ENCODE assay signal across 24 mouse cellular contexts in genomic region chr15:98225610-98226009, GRCm38 (mm10). TPM values are rescaled to one million over a fixed set of nuclear protein-coding genes. Genes with fewer than 3 reads are reported as not detected.
A peak's percentile ranks its signal among the peaks of the same experiment; 100 is the strongest.
DNase-seq lines count a peak whose midpoint lies in the region; ATAC-seq lines count a peak whose summit lies in the region.
"Had no signal": no experiment of that assay in that cellular context is flagged by ENCODE, and none has a peak within 500 bp of the region (broad histone marks: within the 10 kb centered on the region; RNA-seq: fewer than 3 reads in every experiment).

No protein-coding gene starts in this region.

- no peak overlapping the region for H3K27ac ChIP-seq in forebrain, embryonic 10.5 days
- H3K27ac ChIP-seq in forebrain, embryonic 14.5 days (ENCODE audit: low read depth, low read length): no peak overlapping the region
- H3K27ac ChIP-seq: embryonic facial prominence, embryonic 15.5 days; forebrain, embryonic 15.5 days; hindbrain, embryonic 15.5 days; limb, embryonic 12.5 days; liver, embryonic 14.5 days had no signal

- no peaks in the 10 kb centered on the region for H3K27me3 ChIP-seq in forebrain, embryonic 10.5 days (ENCODE audit: poor library complexity, severe bottlenecking)
- H3K27me3 ChIP-seq in forebrain, embryonic 14.5 days (replicated peaks; ENCODE audit: control insufficient read depth, insufficient read depth, low read length): no peaks in the 10 kb centered on the region
- peaks cover 19% of the 10 kb centered on the region for H3K27me3 ChIP-seq in megakaryocyte, embryonic 14.5 days (replicated peaks)
- H3K27me3 ChIP-seq: embryonic facial prominence, embryonic 15.5 days; forebrain, embryonic 15.5 days; hindbrain, embryonic 15.5 days; limb, embryonic 12.5 days had no signal

- H3K4me1 ChIP-seq in forebrain, embryonic 10.5 days: 0 out of 2 replicates have a peak, but pooled peaks cover 4% of the 10 kb centered on the region
- H3K4me1 ChIP-seq in forebrain, embryonic 14.5 days (ENCODE audit: control insufficient read depth, insufficient read depth, low read length): no peaks in the 10 kb centered on the region
- H3K4me1 ChIP-seq in megakaryocyte, embryonic 14.5 days: no peaks in the 10 kb centered on the region
- H3K4me1 ChIP-seq: embryonic facial prominence, embryonic 15.5 days; forebrain, embryonic 15.5 days; hindbrain, embryonic 15.5 days; limb, embryonic 12.5 days had no signal

- H3K36me3 ChIP-seq in forebrain, embryonic 10.5 days (replicated peaks): no peaks in the 10 kb centered on the region
- no peaks in the 10 kb centered on the region for H3K36me3 ChIP-seq in forebrain, embryonic 14.5 days (ENCODE audit: control insufficient read depth, insufficient read depth, low read length)
- no peaks in the 10 kb centered on the region for H3K36me3 ChIP-seq in megakaryocyte, embryonic 14.5 days (replicated peaks; ENCODE audit: low read length)
- H3K36me3 ChIP-seq: embryonic facial prominence, embryonic 15.5 days; forebrain, embryonic 15.5 days; G1E; hindbrain, embryonic 15.5 days; limb, embryonic 12.5 days had no signal

- DNase-seq in forebrain, embryonic 10.5 days (ENCODE audit: extremely low spot score, low spot score): no peak
- DNase-seq in forebrain, embryonic 14.5 days (ENCODE audit: low spot score): no peak
- DNase-seq in ES-CJ7 (ENCODE audit: low read depth, low spot score): peak; percentile 32
- DNase-seq in embryo, embryonic 9.5 days (ENCODE audit: extremely low spot score): peak; percentile 10
- DNase-seq in thymus, postnatal 10 days (ENCODE audit: low spot score in 2 of 2): no peak
- no peak for DNase-seq in cerebellum, adult 18-20 months
- DNase-seq: adrenal gland, postnatal 14 days; cerebellum, postnatal 25 days; heart, adult 11 months; kidney, adult 8-10 months; layer of hippocampus, postnatal 36 days had no signal

- peak overlapping the region; percentile 21; the same call in 1 of the 2 replicates for H3K4me3 ChIP-seq in forebrain, embryonic 10.5 days
- no peak overlapping the region for H3K4me3 ChIP-seq in forebrain, embryonic 14.5 days (ENCODE audit: low read depth, low read length)
- peak overlapping the region; percentile 5 for H3K4me3 ChIP-seq in megakaryocyte, embryonic 14.5 days (replicated peaks)
- H3K4me3 ChIP-seq: embryonic facial prominence, embryonic 15.5 days; forebrain, embryonic 15.5 days; hindbrain, embryonic 15.5 days; limb, embryonic 12.5 days had no signal

- no peaks in the 10 kb centered on the region for H3K9me3 ChIP-seq in forebrain, embryonic 10.5 days
- H3K9me3 ChIP-seq in forebrain, embryonic 14.5 days (replicated peaks; ENCODE audit: control insufficient read depth, low read length): no peaks in the 10 kb centered on the region
- H3K9me3 ChIP-seq in megakaryocyte, embryonic 14.5 days: no peaks in the 10 kb centered on the region
- H3K9me3 ChIP-seq: embryonic facial prominence, embryonic 15.5 days; forebrain, embryonic 15.5 days; hindbrain, embryonic 15.5 days; limb, embryonic 12.5 days had no signal

- H3K4me2 ChIP-seq in forebrain, embryonic 14.5 days (ENCODE audit: low read length): no peak overlapping the region
- H3K4me2 ChIP-seq: embryonic facial prominence, embryonic 15.5 days; forebrain, embryonic 15.5 days; hindbrain, embryonic 15.5 days; limb, embryonic 12.5 days had no signal

- no peak overlapping the region for H3K9ac ChIP-seq in forebrain, embryonic 14.5 days (ENCODE audit: low read length)
- H3K9ac ChIP-seq: embryonic facial prominence, embryonic 15.5 days; forebrain, embryonic 15.5 days; hindbrain, embryonic 15.5 days; limb, embryonic 12.5 days; liver, embryonic 14.5 days had no signal

- no peak for ATAC-seq in forebrain, embryonic 14.5 days
- ATAC-seq in megakaryocyte, adult 5-6 weeks (ENCODE audit: poor library complexity, severe bottlenecking): no peak
- ATAC-seq: forebrain, embryonic 15.5 days had no signal

- 46% methylated on average over 16 of the region's 16 CpGs for WGBS in forebrain, embryonic 10.5 days
- WGBS in forebrain, embryonic 14.5 days: 46% methylated on average over 16 of the region's 16 CpGs

RNA-seq across cellular contexts. Expression of gene Olfr287, which starts 4.8 kb away (rescaled TPM):
- not detected in 2 replicates for polyA plus RNA-seq in forebrain, embryonic 10.5 days (2016; fragmentation: Nextera tagmentation; extraction: Ambion mirVana)
- polyA plus RNA-seq in forebrain, embryonic 14.5 days (2014; fragmentation: Nextera tagmentation; extraction: Ambion mirVana): not detected in 2 replicates
- not detected in 2 replicates for polyA plus RNA-seq in megakaryocyte, embryonic 14.5 days (2012; ENCODE audit: insufficient read depth, low replicate concordance)
- total RNA-seq in megakaryocyte, adult 5-6 weeks (2015): not detected in 2 replicates
- not detected in 2 replicates for total RNA-seq in megakaryocyte, adult 5-6 weeks (2017)
- total RNA-seq: adrenal gland, postnatal 14 days; G1E; gastrocnemius, adult 18-20 months; monocyte, adult 5-6 weeks had no signal
- polyA plus RNA-seq: embryonic facial prominence, embryonic 15.5 days; forebrain, embryonic 15.5 days; G1E; heart, embryonic 14.5 days; limb, embryonic 12.5 days; liver, embryonic 14.5 days; spleen, adult 2 months; stomach, embryonic 16.5 days had no signal

RNA-seq across cellular contexts. Expression of gene Gm44579, which starts 4.8 kb away (rescaled TPM):
- not detected in 2 replicates for polyA plus RNA-seq in forebrain, embryonic 10.5 days (2016; fragmentation: Nextera tagmentation; extraction: Ambion mirVana)
- polyA plus RNA-seq in forebrain, embryonic 14.5 days (2014; fragmentation: Nextera tagmentation; extraction: Ambion mirVana): not detected in 2 replicates
- polyA plus RNA-seq in megakaryocyte, embryonic 14.5 days (2012; ENCODE audit: insufficient read depth, low replicate concordance): not detected in 2 replicates
- not detected in 2 replicates for total RNA-seq in megakaryocyte, adult 5-6 weeks (2015)
- total RNA-seq in megakaryocyte, adult 5-6 weeks (2017): not detected in 2 replicates
- total RNA-seq: adrenal gland, postnatal 14 days; gastrocnemius, adult 18-20 months; layer of hippocampus, postnatal 36 days; monocyte, adult 5-6 weeks had no signal
- polyA plus RNA-seq: embryonic facial prominence, embryonic 15.5 days; forebrain, embryonic 15.5 days; G1E; heart, embryonic 14.5 days; hindbrain, embryonic 15.5 days; limb, embryonic 12.5 days; liver, embryonic 14.5 days; spleen, adult 2 months; stomach, embryonic 16.5 days had no signal

RNA-seq across cellular contexts. Expression of gene Olfr286, which starts 8.6 kb away (rescaled TPM):
- not detected in 2 replicates for polyA plus RNA-seq in forebrain, embryonic 10.5 days (2016; fragmentation: Nextera tagmentation; extraction: Ambion mirVana)
- not detected in 2 replicates for polyA plus RNA-seq in forebrain, embryonic 14.5 days (2014; fragmentation: Nextera tagmentation; extraction: Ambion mirVana)
- not detected in 2 replicates for polyA plus RNA-seq in megakaryocyte, embryonic 14.5 days (2012; ENCODE audit: insufficient read depth, low replicate concordance)
- total RNA-seq in megakaryocyte, adult 5-6 weeks (2015): not detected in 2 replicates
- total RNA-seq in megakaryocyte, adult 5-6 weeks (2017): not detected in 2 replicates
- total RNA-seq: adrenal gland, postnatal 14 days; gastrocnemius, adult 18-20 months; layer of hippocampus, postnatal 36 days; monocyte, adult 5-6 weeks had no signal
- polyA plus RNA-seq: forebrain, embryonic 15.5 days; G1E; heart, embryonic 14.5 days; hindbrain, embryonic 15.5 days; limb, embryonic 12.5 days; liver, embryonic 14.5 days; spleen, adult 2 months; stomach, embryonic 16.5 days had no signal

RNA-seq across cellular contexts. Expression of gene Olfr288, which starts 30.3 kb away (rescaled TPM):
- not detected in 2 replicates for polyA plus RNA-seq in forebrain, embryonic 10.5 days (2016; fragmentation: Nextera tagmentation; extraction: Ambion mirVana)
- not detected in 2 replicates for polyA plus RNA-seq in forebrain, embryonic 14.5 days (2014; fragmentation: Nextera tagmentation; extraction: Ambion mirVana)
- not detected in 2 replicates for polyA plus RNA-seq in megakaryocyte, embryonic 14.5 days (2012; ENCODE audit: insufficient read depth, low replicate concordance)
- not detected in 2 replicates for total RNA-seq in megakaryocyte, adult 5-6 weeks (2015)
- not detected in 2 replicates for total RNA-seq in megakaryocyte, adult 5-6 weeks (2017)
- total RNA-seq: adrenal gland, postnatal 14 days; G1E; gastrocnemius, adult 18-20 months; monocyte, adult 5-6 weeks had no signal
- polyA plus RNA-seq: embryonic facial prominence, embryonic 15.5 days; forebrain, embryonic 15.5 days; G1E; heart, embryonic 14.5 days; hindbrain, embryonic 15.5 days; limb, embryonic 12.5 days; liver, embryonic 14.5 days; spleen, adult 2 months; stomach, embryonic 16.5 days had no signal

RNA-seq across cellular contexts. Expression of gene H1fnt, which starts 31.5 kb away (rescaled TPM):
- not detected in 2 replicates for polyA plus RNA-seq in forebrain, embryonic 10.5 days (2016; fragmentation: Nextera tagmentation; extraction: Ambion mirVana)
- polyA plus RNA-seq in forebrain, embryonic 14.5 days (2014; fragmentation: Nextera tagmentation; extraction: Ambion mirVana): not detected in 2 replicates
- not detected in 2 replicates for polyA plus RNA-seq in megakaryocyte, embryonic 14.5 days (2012; ENCODE audit: insufficient read depth, low replicate concordance)
- not detected in 2 replicates for total RNA-seq in megakaryocyte, adult 5-6 weeks (2015)
- not detected in 2 replicates for total RNA-seq in megakaryocyte, adult 5-6 weeks (2017)
- total RNA-seq: adrenal gland, postnatal 14 days; G1E; gastrocnemius, adult 18-20 months; layer of hippocampus, postnatal 36 days; monocyte, adult 5-6 weeks had no signal
- polyA plus RNA-seq: embryonic facial prominence, embryonic 15.5 days; forebrain, embryonic 15.5 days; G1E; heart, embryonic 14.5 days; hindbrain, embryonic 15.5 days; limb, embryonic 12.5 days; liver, embryonic 14.5 days; spleen, adult 2 months; stomach, embryonic 16.5 days had no signal

Comparison
In these comparisons a context has a peak if more than half of its experiments do, and no peak if none do; other contexts are left out.
1. DNase-seq: peak in ES-CJ7 (single experiment) and embryo, embryonic 9.5 days (single experiment); none in forebrain, embryonic 10.5 days (single experiment), forebrain, embryonic 14.5 days (single experiment), thymus, postnatal 10 days (0 of 2) and cerebellum, adult 18-20 months (0 of 2).